Mouse (Mus musculus) lung, postnatal 25 days (tissue): ENCODE measurements at regions not wholly inside any gene's neighbourhood (a gene's known extent, or its start where the extent isn't known, plus 50 kb on each side); places are given as distances from the start of the nearest gene placed in this dataset.
A peak's percentile ranks its signal among the peaks of the same experiment; 100 is the strongest.

Experiments
- DNase-seq: peaks from one replicate; pipeline ENCODE4 v3.0.0; 2022; ENCODE audit warnings: low spot score

- no peak for DNase-seq
Observed at GRCm38 (mm10) chr6:98178005-98178404, 164.5 kb downstream of the Gm765 start.

- no peak for DNase-seq
Observed at GRCm38 (mm10) chr6:98149043-98149813, 193.3 kb downstream of the Gm765 start.

- no peak for DNase-seq
Observed at GRCm38 (mm10) chr6:98147855-98148254, 194.7 kb downstream of the Gm765 start.

- no peak for DNase-seq
Observed at GRCm38 (mm10) chr6:98132931-98133330, 209.6 kb downstream of the Gm765 start.

GRCm38 (mm10) chr6:98125434-98125833, 217.1 kb downstream of the Gm765 start:
- no peak for DNase-seq

- DNase-seq = no peak
Observed at GRCm38 (mm10) chr6:98118355-98119150, 224.0 kb downstream of the Gm765 start.

GRCm38 (mm10) chr6:98114327-98115134, 228.0 kb downstream of the Gm765 start:
- no peak for DNase-seq

- DNase-seq = peak; percentile 15
Observed at GRCm38 (mm10) chr6:98113708-98114107, 228.8 kb downstream of the Gm765 start.

GRCm38 (mm10) chr6:98112495-98113115, 229.9 kb downstream of the Gm765 start:
- no peak for DNase-seq

GRCm38 (mm10) chr6:98107123-98107522, 235.4 kb downstream of the Gm765 start:
- no peak for DNase-seq

- DNase-seq = peak; percentile 79
Observed at GRCm38 (mm10) chr6:98105280-98106090, 237.1 kb downstream of the Gm765 start.

GRCm38 (mm10) chr6:98104432-98104831, 238.1 kb downstream of the Gm765 start:
- no peak for DNase-seq

GRCm38 (mm10) chr6:98101023-98101422, 241.5 kb downstream of the Gm765 start:
- DNase-seq = no peak

GRCm38 (mm10) chr6:98099126-98099525, 243.4 kb downstream of the Gm765 start:
- DNase-seq = no peak

GRCm38 (mm10) chr6:98095243-98095642, 247.3 kb downstream of the Gm765 start:
- no peak for DNase-seq

GRCm38 (mm10) chr6:98089185-98089584, 253.4 kb downstream of the Gm765 start:
- no peak for DNase-seq

GRCm38 (mm10) chr6:98080076-98080475, 262.5 kb downstream of the Gm765 start:
- no peak for DNase-seq
